Mouse (Mus musculus): Measurements from ENCODE around the gene Coq9. TPM values are rescaled to one million over a fixed set of nuclear protein-coding genes. Genes with fewer than 3 reads are reported as not detected.

The Coq9 gene
- polyA plus RNA-seq, 1 experiment from 2014 or later = 72.7 TPM

GRCm38 (mm10) chr8:94874358-94874757, 36.2 kb downstream of the Coq9 start:
- ATAC-seq (ENCODE audit: low FRiP score, low read depth) = no peak
- peaks cover 9% of the 10 kb centered on the region for H3K27me3 ChIP-seq
- no peaks in the 10 kb centered on the region for H3K36me3 ChIP-seq
- 11% methylated on average over 6 of the region's 6 CpGs for WGBS
- H3K4me3 ChIP-seq = peak overlapping the region; percentile 65; the same call in 1 of the 2 replicates
- H3K27ac ChIP-seq = no peak overlapping the region
- peak overlapping the region; percentile 82 for H3K4me2 ChIP-seq (replicated peaks)
- no peaks in the 10 kb centered on the region for H3K9me3 ChIP-seq
- peaks cover 55% of the 10 kb centered on the region for H3K4me1 ChIP-seq
- H3K9ac ChIP-seq = no peak overlapping the region

DNA sequence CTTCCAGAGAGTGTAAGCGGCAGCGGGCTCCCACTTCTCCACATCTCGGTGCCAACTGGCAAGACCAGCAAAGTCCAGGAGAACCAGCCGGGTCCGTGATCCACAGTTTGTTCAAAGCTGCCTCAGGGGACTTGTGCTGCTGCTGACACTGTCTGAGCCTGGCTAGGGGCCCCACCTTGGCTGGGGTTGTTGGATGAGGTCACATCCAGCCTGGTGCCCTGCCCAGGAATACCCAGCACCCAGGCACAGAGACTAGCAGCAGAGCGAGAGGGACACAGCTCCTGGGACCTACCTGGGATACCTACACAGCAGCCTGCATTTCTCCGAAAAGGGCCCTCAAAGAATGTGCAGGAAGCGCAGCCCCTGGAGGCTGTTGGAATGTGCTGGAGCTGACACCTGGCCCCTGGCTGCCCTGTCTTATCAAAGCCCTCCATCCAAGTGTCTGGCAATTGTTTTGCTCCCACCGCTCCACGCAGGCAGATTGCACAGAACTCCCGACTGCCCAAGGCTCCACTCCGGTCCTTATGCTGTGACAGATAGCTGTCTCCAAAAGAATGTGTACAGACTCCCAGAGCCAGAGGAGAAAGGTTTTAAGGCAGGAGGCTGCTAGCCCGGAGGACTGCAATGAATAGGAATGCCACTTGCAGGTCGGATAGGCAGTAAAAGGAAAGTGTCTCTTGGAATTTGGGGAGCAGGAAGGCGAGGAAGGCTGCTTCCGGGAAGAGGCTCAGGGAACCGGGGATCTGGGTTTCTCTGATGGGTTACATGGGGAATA, 37.2 kb downstream of the Coq9 start:
- 12% methylated on average over 17 of the region's 17 CpGs for WGBS
- ATAC-seq (ENCODE audit: low FRiP score, low read depth) = no peak
- peak overlapping the region; percentile 73; the same call in 1 of the 2 replicates for H3K27ac ChIP-seq
- H3K9me3 ChIP-seq = no peaks in the 10 kb centered on the region
- H3K4me3 ChIP-seq = peak overlapping the region; percentile 65
- no peaks in the 10 kb centered on the region for H3K36me3 ChIP-seq
- peak overlapping the region; percentile 82 for H3K4me2 ChIP-seq (replicated peaks)
- peaks cover 46% of the 10 kb centered on the region for H3K4me1 ChIP-seq
- H3K9ac ChIP-seq = peak overlapping the region; percentile 79
- H3K27me3 ChIP-seq = peaks cover 9% of the 10 kb centered on the region

DNA sequence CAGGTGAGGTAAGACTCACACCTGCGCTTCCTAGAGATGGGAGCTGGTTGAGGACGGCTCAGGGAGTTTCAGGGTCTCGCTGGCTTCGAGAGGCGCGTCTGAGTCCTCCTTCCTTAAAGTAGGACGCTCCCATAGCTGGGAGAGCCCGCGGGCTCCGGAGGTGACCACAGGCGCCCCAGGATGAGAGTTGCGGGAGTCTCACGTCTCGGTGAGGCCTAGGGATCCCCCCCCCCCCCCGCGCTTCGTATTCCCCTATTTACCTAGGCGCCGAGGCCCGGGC, 37.7 kb downstream of the Coq9 start:
- peak overlapping the region; percentile 65 for H3K4me3 ChIP-seq
- peak overlapping the region; percentile 82 for H3K4me2 ChIP-seq (replicated peaks)
- H3K9ac ChIP-seq = peak overlapping the region; percentile 79
- no peak for ATAC-seq (ENCODE audit: low FRiP score, low read depth)
- peak overlapping the region; percentile 73; the same call in 1 of the 2 replicates for H3K27ac ChIP-seq
- H3K36me3 ChIP-seq = no peaks in the 10 kb centered on the region
- H3K27me3 ChIP-seq = peaks cover 9% of the 10 kb centered on the region
- no peaks in the 10 kb centered on the region for H3K9me3 ChIP-seq
- WGBS = 2% methylated on average over 17 of the region's 20 CpGs
- peaks cover 40% of the 10 kb centered on the region for H3K4me1 ChIP-seq

DNA sequence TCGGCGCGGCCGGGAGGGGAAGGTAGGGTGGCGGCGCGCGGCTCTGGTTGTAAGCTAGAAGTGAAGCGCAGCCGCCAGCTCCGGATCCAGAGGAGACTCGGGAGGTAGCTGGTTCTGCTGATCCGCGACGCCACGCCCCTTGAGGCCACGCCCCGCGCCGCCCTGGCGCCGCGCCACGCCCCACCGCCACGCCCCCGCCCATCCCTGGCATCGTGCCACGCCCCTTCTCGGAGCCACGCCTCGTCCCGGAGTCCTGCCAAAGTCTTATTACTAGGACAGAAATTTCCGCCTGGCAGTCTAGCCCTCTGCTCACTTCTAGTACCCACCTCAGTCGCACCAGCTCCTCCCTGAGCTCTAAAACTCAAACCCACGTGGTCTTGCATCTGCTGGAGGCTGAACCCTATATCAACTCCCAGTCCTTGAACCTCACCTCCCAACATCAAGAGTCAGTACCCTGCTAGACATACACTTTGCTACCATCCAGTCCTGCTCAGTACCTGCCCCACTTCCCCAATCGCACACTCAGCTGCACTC, 38.1 kb downstream of the Coq9 start, which contains the start of gene Dok4:
TSS of gene Dok4 (minus strand) at position 134 of the 534 bp plus-strand sequence.
- under 1% methylated on average over 30 of the region's 37 CpGs for WGBS
- H3K4me1 ChIP-seq = peaks cover 36% of the 10 kb centered on the region

DNA sequence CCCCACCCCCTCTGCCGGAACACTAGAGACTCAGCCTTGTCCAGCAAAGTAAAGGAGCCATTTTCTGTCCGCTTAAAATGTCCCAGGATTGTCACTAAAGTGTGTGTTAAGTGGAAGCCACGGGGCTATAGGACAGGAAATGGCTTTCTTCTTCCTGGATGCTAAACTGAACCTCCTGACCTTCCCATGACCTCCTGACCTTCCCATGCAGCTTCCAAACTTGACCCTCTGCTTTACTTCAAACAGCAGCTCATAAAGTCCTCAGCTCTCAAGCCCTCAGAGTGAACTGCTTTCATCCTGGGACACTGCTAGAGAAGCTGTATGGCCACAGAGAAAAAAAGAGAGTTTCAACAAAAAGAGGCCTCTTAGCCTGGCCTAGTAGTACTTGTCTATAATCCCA, 38.7 kb downstream of the Coq9 start:
- H3K9me3 ChIP-seq = no peaks in the 10 kb centered on the region
- H3K4me2 ChIP-seq (replicated peaks) = peak overlapping the region; percentile 82
- 18% methylated on average over 3 of the region's 3 CpGs for WGBS

More for the DNA sequence above, 38.1 kb downstream of the Coq9 start, which contains the start of gene Dok4:
- ATAC-seq (ENCODE audit: low FRiP score, low read depth) = peak; percentile 81
- Histone ChIP-seq H3K9ac (peak within 1 kb of the TSS; percentile 79), H3K27me3 (peaks cover 9% of the 10 kb centered on the region), H3K27ac (peak within 1 kb of the TSS; percentile 73; the same call in 1 of the 2 replicates), H3K4me3 (peak within 1 kb of the TSS; percentile 65), H3K4me2 (replicated peaks) (peak within 1 kb of the TSS; percentile 82), H3K36me3 (no peaks in the 10 kb centered on the region), H3K9me3 (no peaks in the 10 kb centered on the region)

DNA sequence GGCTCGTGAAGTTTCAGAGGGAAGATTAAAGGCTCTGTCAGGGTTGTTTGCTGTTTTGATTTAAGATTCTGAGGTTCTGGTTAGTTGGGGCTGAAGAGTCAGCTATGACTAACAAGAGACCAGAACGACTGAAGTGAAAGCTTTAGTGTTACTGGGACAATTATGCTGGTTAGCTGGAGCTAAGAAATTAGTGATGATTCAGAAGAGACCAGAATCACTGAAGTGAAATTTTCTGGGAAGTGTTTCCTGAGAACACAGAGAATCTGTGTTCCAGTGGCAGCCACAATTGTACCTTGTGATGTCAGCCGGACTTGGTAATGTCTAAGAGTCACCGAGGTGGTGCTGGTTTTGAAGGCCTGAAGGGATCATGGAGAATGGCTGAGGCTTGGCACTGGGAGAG, 42.6 kb downstream of the Coq9 start:
- WGBS = 49% methylated on average over 4 of the region's 4 CpGs

More for the DNA sequence above, 38.7 kb downstream of the Coq9 start:
- Histone ChIP-seq H3K4me3 (peak overlapping the region; percentile 65), H3K27ac (no peak overlapping the region; the same call in 1 of the 2 replicates), H3K4me1 (peaks cover 30% of the 10 kb centered on the region), H3K36me3 (no peaks in the 10 kb centered on the region), H3K27me3 (peaks cover 9% of the 10 kb centered on the region), H3K9ac (no peak overlapping the region)
- ATAC-seq (ENCODE audit: low FRiP score, low read depth) = no peak

DNA sequence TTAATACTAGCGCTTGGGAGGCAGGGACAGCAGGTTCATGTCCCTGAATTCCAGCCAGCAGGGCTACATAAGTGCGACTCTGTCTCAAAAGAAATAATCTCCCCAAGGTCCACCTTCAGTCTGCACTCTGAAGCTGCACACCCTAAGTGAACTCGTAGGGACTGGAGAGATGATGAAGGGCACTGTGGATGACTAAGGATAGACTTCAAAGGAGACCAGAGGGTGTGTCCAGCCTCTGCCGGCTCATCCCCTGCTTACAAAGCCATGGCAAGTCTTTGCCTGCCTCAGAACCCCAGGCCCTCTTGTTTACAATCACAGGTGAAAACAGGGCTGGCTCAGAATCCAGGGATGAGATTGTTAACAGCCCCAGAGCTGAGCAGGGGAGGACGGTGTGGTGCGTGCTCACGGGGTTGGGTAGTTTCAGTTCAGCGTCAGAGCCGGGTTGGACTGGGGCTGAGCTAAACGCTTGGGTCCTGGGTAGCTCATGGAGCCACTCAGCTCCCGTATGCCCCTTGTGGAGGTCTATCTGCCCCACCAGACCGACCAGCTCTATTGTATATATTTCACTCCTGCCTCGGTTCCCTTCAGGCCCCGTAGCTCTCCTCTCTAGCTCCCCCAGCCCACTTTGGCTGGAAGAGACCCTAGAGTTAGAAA, 50.4 kb downstream of the Coq9 start:
- Histone ChIP-seq H3K27me3 (no peaks in the 10 kb centered on the region), H3K9me3 (no peaks in the 10 kb centered on the region), H3K9ac (no peak overlapping the region; the same call in 1 of the 2 replicates), H3K36me3 (no peaks in the 10 kb centered on the region), H3K4me1 (no peaks in the 10 kb centered on the region), H3K27ac (no peak overlapping the region), H3K4me2 (replicated peaks) (peak overlapping the region; percentile 5; the same call in 1 of the 2 replicates), H3K4me3 (no peak overlapping the region)
- WGBS = 24% methylated on average over 14 of the region's 14 CpGs
- ATAC-seq (ENCODE audit: low FRiP score, low read depth) = no peak

More for the DNA sequence above, 42.6 kb downstream of the Coq9 start:
- H3K27ac ChIP-seq = no peak overlapping the region
- no peaks in the 10 kb centered on the region for H3K27me3 ChIP-seq
- H3K4me2 ChIP-seq (replicated peaks) = no peak overlapping the region
- no peak overlapping the region for H3K9ac ChIP-seq
- no peaks in the 10 kb centered on the region for H3K36me3 ChIP-seq
- no peak for ATAC-seq (ENCODE audit: low FRiP score, low read depth)
- H3K4me1 ChIP-seq = peaks cover 6% of the 10 kb centered on the region
- no peak overlapping the region for H3K4me3 ChIP-seq
- H3K9me3 ChIP-seq = no peaks in the 10 kb centered on the region

GRCm38 (mm10) chr8:94892917-94893316, 54.8 kb downstream of the Coq9 start:
- 5% methylated on average over 2 of the region's 2 CpGs for WGBS
- Histone ChIP-seq H3K27ac (no peak overlapping the region), H3K4me3 (no peak overlapping the region), H3K9me3 (no peaks in the 10 kb centered on the region), H3K9ac (no peak overlapping the region), H3K36me3 (no peaks in the 10 kb centered on the region), H3K27me3 (no peaks in the 10 kb centered on the region), H3K4me2 (replicated peaks) (no peak overlapping the region), H3K4me1 (peaks cover 9% of the 10 kb centered on the region)
- no peak for ATAC-seq (ENCODE audit: low FRiP score, low read depth)

- Histone ChIP-seq H3K4me3 (no peak overlapping the region), H3K4me1 (peaks cover 46% of the 10 kb centered on the region), H3K36me3 (peaks cover 19% of the 10 kb centered on the region), H3K27me3 (no peaks in the 10 kb centered on the region), H3K4me2 (replicated peaks) (peak overlapping the region; percentile 45), H3K27ac (no peak overlapping the region), H3K9me3 (no peaks in the 10 kb centered on the region), H3K9ac (no peak overlapping the region)
- ATAC-seq (ENCODE audit: low FRiP score, low read depth) = no peak
- WGBS = 15% methylated on average over 11 of the region's 11 CpGs
Measured at GRCm38 (mm10) chr8:94899262-94899661, 61.1 kb downstream of the Coq9 start.

GRCm38 (mm10) chr8:94900617-94901016, 62.5 kb downstream of the Coq9 start:
- Histone ChIP-seq H3K9me3 (no peaks in the 10 kb centered on the region), H3K4me1 (peaks cover 52% of the 10 kb centered on the region), H3K4me3 (no peak overlapping the region), H3K36me3 (peaks cover 33% of the 10 kb centered on the region), H3K27ac (0 out of 2 replicates have a peak overlapping the region, but pooled peaks have one; percentile 3), H3K4me2 (replicated peaks) (0 out of 2 replicates have a peak overlapping the region, but pooled peaks have one; percentile 0), H3K27me3 (no peaks in the 10 kb centered on the region), H3K9ac (no peak overlapping the region)
- WGBS = 17% methylated on average over 6 of the region's 6 CpGs
- no peak for ATAC-seq (ENCODE audit: low FRiP score, low read depth)

DNA sequence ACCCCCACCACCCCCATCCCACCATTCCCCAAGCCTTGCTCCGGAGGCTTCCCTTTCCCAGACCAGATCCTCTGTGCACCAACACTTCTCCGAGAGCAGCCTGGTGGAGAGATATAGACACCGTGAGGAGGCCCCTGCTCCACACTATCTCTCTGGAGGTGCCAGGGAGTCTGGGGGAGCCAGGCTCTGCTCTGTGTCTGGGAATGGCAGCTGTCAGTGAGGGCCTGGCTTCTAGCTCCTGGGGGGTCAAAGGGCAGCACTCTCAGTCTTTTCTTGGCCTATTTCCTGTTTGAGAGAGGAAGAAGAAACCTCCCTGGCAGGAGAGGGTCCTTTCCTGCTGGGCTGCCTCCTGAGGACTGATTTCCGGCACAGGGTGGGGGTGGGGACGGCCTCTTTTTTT, 62.9 kb downstream of the Coq9 start:
- 10% methylated on average over 5 of the region's 5 CpGs for WGBS
- Histone ChIP-seq H3K4me3 (no peak overlapping the region), H3K27me3 (no peaks in the 10 kb centered on the region), H3K4me2 (replicated peaks) (0 out of 2 replicates have a peak overlapping the region, but pooled peaks have one; percentile 0), H3K36me3 (peaks cover 37% of the 10 kb centered on the region), H3K9ac (peak overlapping the region; percentile 5; the same call in 1 of the 2 replicates), H3K9me3 (no peaks in the 10 kb centered on the region), H3K27ac (peak overlapping the region; percentile 3; the same call in 1 of the 2 replicates), H3K4me1 (peaks cover 52% of the 10 kb centered on the region)
- ATAC-seq (ENCODE audit: low FRiP score, low read depth) = no peak

GRCm38 (mm10) chr8:94903709-94904108, 65.6 kb downstream of the Coq9 start:
- no peak overlapping the region; the same call in 1 of the 2 replicates for H3K4me2 ChIP-seq (replicated peaks)
- H3K4me3 ChIP-seq = no peak overlapping the region
- 11% methylated on average over 12 of the region's 12 CpGs for WGBS
- H3K9me3 ChIP-seq = no peaks in the 10 kb centered on the region
- H3K27ac ChIP-seq = no peak overlapping the region
- peaks cover 62% of the 10 kb centered on the region for H3K36me3 ChIP-seq
- H3K27me3 ChIP-seq = no peaks in the 10 kb centered on the region
- peaks cover 57% of the 10 kb centered on the region for H3K4me1 ChIP-seq
- ATAC-seq (ENCODE audit: low FRiP score, low read depth) = peak; percentile 68
- H3K9ac ChIP-seq = no peak overlapping the region
